Mouse (Mus musculus): ENCODE measurements at regions not wholly inside any gene's neighbourhood (a gene's known extent, or its start where the extent isn't known, plus 50 kb on each side); places are given as distances from the start of the nearest gene placed in this dataset.

DNA sequence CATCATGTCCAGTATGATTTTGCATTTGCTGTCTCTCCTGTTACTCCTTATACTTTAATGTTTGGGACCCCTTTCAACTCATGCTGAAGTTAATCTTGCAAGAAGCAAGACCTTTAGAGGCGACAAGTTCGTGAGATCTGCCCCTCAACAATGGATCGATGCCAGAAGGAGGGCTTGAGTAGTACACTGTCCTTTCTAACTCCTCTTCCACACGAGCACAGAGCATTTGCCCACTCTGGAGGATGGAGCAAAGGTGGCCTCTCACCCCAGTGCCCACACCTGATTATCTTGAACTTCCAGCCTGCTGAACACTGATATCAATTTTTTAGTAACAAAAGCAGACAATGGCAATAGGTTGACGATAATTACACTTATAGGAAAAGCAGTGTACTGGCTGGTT lies 448.1 kb downstream of the Adgrl2 start:
- no peak for TF ChIP-seq POLR2A (IDR thresholded peaks at IDR 0.05; ENCODE audit: borderline replicate concordance, extremely low read depth, low read depth, low read length)
- TF ChIP-seq CTCF (IDR thresholded peaks at IDR 0.05; ENCODE audit: insufficient read depth, low read length): no peak
